Mouse (Mus musculus) C2C12 (cell line): ENCODE measurements at regions not wholly inside any gene's neighbourhood (a gene's known extent, or its start where the extent isn't known, plus 50 kb on each side); places are given as distances from the start of the nearest gene placed in this dataset.

Experiments used
- H3K27me3 ChIP-seq: one replicate; pipeline ENCODE4 v1.6.1; 2011; ENCODE audit not compliant: control insufficient read depth, insufficient read depth, insufficient read length
- H3K36me3 ChIP-seq: one replicate; pipeline ENCODE4 v1.6.1; 2011; ENCODE audit not compliant: control insufficient read depth, insufficient read depth
- H3K4me3 ChIP-seq: one replicate; pipeline ENCODE4 v1.5.1; 2011; ENCODE audit warnings: mild to moderate bottlenecking, control low read depth; ENCODE audit not compliant: poor library complexity, insufficient read depth, severe bottlenecking
- H3K79me2 ChIP-seq: one replicate; pipeline ENCODE4 v1.6.1; 2011; ENCODE audit not compliant: control insufficient read depth, insufficient read depth
- H3K79me3 ChIP-seq: one replicate; pipeline ENCODE4 v1.6.1; 2011; ENCODE audit warnings: low read depth, control low read depth
- H3ac ChIP-seq: one replicate; pipeline ENCODE3; 2011; ENCODE audit warnings: low read depth; ENCODE audit not compliant: control insufficient read depth, insufficient read length
- CEBPB ChIP-seq: IDR thresholded peaks from one replicate; pipeline ENCODE4 v1.6.1; 2011; ENCODE audit warnings: low read depth, mild to moderate bottlenecking, control low read depth, moderate library complexity
- CTCF ChIP-seq: IDR thresholded peaks from one replicate; pipeline ENCODE4 v1.5.1; 2011; ENCODE audit not compliant: control insufficient read depth, insufficient read depth, insufficient read length
- FOSL1 ChIP-seq: IDR thresholded peaks from one replicate; pipeline ENCODE4 v1.8.0; 2011; ENCODE audit warnings: mild to moderate bottlenecking, low read length; ENCODE audit not compliant: poor library complexity, insufficient read depth, severe bottlenecking
- MAX ChIP-seq: IDR thresholded peaks from one replicate; pipeline ENCODE4 v1.6.1; 2011; ENCODE audit warnings: mild to moderate bottlenecking, control low read depth
- MYOD1 ChIP-seq: IDR thresholded peaks from one replicate; pipeline ENCODE4 v1.6.1; 2011; ENCODE audit warnings: low read depth; ENCODE audit not compliant: control insufficient read depth, insufficient read length
- MYOG ChIP-seq: IDR thresholded peaks from one replicate; pipeline ENCODE4 v1.6.1; 2011; ENCODE audit not compliant: control insufficient read depth, insufficient read length; ENCODE audit errors: extremely low read depth
- USF1 ChIP-seq: IDR thresholded peaks from one replicate; pipeline ENCODE4 v1.6.1; 2011; ENCODE audit warnings: low read depth, mild to moderate bottlenecking, control low read depth, moderate library complexity

- H3K79me3 ChIP-seq, result no peaks in the 10 kb centered on the region
- H3ac ChIP-seq, result no peak overlapping the region
- H3K4me3 ChIP-seq, result no peak overlapping the region
- TF ChIP-seq MYOG, result no peak
- TF ChIP-seq USF1, result no peak
- TF ChIP-seq CEBPB, result no peak
- TF ChIP-seq FOSL1, result no peak
- no peak for TF ChIP-seq CTCF
- TF ChIP-seq MYOD1, result no peak
- TF ChIP-seq MAX, result no peak
- no peaks in the 10 kb centered on the region for H3K36me3 ChIP-seq
- H3K27me3 ChIP-seq, result no peaks in the 10 kb centered on the region
- no peaks in the 10 kb centered on the region for H3K79me2 ChIP-seq
These were observed 874.3 kb upstream of the Fam160b2 start for GRCm38 (mm10) chr14:71473907-71474306.

DNA sequence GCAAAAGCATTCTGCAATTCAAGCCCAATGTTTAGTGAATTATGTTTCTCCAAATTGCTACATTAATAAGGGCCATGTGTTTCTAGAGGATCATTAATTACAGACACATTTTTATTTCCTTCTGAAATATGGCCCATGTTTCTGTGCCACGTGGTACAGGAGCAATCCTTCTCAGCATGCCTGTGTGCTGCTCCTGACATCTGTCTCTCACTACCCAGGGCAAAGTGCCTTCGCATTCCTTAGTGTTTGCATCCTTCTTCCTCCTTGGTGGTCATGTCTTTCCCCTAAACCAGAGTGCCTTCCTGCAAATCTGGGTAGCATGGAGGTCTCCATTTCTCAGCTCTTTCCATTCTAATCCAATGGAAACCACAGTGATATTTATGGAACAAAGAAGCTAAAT is 832.7 kb upstream of the Fam160b2 start:
- Histone ChIP-seq H3K27me3 (no peaks in the 10 kb centered on the region), H3K36me3 (no peaks in the 10 kb centered on the region), H3K4me3 (no peak overlapping the region), H3ac (no peak overlapping the region), H3K79me2 (no peaks in the 10 kb centered on the region), H3K79me3 (no peaks in the 10 kb centered on the region)
- TF ChIP-seq USF1, result no peak
- TF ChIP-seq MYOG, result no peak
- TF ChIP-seq MAX, result no peak
- no peak for TF ChIP-seq CTCF
- no peak for TF ChIP-seq FOSL1
- TF ChIP-seq CEBPB, result no peak
- no peak for TF ChIP-seq MYOD1
